Mouse (Mus musculus) urinary bladder, postnatal 4 days (tissue): Measurements from ENCODE around the gene Faf2.

ENCODE experiments used
- DNase-seq, 2 experiments: peaks; one replicate each; pipeline ENCODE4 v3.0.0; 2021 to 2022; ENCODE audit warnings: low spot score in 2 of 2

Faf2 gene

DNA sequence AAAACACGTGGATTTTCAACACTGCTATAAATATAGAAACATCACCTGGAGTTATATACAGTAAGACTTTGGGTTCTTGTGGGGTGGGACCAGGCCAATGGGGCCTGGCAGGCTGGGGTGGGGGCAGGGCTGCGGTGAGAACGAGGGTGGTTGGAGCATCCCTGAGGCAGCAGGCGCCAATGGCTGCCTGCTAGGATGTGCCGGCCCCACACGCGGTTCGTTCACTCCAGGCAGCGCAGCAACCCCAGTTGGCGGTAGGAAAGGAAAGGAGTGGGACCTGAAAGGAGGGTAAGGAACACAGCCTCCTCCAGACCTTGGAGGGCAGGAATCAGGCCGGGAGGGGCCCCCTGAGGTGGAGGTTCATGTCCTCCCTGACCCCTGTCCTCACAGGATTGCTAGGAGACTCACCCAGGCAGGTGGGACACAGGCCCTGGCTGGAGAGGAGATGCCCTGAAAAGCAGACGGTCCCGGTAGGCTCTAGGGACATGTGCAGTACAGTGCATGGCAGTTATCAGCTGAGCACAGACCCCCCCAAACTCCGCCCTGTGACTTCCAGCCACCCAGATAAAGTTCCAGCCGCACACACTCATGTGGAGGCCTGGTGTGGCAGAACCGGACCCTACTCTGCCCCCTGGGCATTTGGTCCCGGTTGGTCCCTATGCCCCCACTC lies 58.7 kb downstream of the Faf2 start:
- no peak for DNase-seq

DNA sequence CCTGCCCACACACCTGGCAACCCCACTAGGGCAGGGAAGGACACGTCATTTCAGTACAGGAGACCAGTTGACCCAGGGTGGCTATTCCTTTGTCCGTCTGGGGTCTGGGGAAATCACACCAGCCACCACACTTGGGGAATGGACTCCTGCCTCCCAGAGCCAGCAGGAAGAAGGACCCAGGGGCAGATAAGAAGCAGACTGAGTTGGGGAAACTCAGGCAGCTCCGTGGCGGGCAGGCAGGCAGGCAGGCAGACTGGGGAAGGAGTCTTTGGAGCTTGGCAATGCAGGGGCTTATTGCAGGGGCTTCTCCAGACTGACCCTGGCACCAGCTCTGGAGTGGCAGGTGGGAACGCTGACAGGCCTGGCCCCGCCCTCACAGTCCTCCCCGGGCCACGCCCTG lies 59.7 kb downstream of the Faf2 start:
- no peak for DNase-seq

DNA sequence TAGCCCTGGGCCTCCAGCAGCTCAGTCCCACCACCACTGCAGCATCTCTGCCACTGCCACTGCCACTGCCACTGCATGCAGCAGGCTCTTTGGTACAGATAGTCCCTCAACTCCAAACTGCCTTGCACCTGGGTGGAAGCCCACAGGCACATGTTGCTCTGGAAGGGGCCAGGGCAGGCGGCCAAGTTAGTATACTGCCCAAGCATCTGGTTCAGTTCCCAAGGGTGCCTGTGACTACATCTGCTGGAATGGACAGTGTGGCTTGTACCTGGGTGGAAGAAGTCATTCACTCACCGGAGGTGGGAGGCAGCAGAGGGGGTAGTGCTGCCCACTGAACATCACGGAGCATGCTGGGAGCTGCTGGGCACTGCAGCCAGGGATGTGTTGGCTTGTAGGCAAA lies 61.7 kb downstream of the Faf2 start:
- no peak for DNase-seq

DNA sequence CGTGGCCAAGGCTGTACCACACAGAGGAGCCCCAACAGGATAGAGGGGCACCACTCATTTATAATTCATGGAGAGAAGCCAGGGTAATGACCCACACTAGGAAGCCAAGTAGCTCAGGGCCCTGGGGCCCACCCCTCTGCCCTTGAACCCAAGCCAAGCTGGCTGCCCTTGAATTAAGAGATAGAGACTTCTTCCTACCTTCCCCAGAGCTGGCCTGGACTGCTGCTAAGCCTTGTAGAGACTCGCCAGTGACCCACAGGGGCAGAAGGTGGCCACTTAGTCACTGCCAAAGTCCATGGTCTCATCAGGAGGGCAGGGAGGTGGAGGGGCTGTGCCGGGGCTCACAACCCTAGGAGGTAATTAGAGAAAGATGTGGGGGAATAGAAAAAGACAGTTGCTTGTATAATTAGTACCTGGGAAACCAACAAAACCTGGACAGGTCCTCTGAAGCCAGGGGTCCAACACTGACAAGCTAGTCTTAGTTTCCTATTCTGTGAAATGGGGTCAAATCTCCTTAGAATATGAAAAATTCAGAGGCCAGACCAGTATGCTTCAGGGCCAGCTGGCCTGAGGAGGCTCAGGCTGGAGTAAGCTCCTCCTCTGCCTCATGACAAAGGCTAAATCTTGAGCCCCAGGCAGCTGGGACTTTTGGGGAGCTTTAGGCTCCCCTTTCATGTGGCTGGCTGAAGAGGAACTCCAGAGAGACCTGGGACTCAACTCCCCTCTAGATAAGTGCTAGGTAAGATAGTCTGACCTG lies 62.7 kb downstream of the Faf2 start:
- no peak for DNase-seq

DNA sequence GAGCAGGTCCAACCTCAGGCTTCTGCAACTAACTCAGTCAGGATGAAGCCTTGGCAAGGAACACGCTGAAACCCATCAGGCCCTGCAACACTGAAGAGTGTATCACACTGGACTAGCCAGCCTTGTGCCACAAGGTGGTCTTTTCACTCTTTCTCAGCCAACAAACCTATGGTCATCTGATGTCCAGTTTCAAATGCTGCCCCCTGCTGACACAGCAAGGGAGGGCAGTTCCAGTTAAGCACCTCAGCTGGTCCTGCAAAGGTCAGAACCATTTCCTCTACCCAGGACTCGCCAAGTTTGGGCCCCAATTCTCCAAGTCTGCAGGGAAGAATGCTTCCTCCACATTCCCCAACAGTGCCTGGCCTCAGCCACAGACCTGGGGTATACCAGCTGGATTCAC lies 63.6 kb downstream of the Faf2 start:
- no peak for DNase-seq

DNA sequence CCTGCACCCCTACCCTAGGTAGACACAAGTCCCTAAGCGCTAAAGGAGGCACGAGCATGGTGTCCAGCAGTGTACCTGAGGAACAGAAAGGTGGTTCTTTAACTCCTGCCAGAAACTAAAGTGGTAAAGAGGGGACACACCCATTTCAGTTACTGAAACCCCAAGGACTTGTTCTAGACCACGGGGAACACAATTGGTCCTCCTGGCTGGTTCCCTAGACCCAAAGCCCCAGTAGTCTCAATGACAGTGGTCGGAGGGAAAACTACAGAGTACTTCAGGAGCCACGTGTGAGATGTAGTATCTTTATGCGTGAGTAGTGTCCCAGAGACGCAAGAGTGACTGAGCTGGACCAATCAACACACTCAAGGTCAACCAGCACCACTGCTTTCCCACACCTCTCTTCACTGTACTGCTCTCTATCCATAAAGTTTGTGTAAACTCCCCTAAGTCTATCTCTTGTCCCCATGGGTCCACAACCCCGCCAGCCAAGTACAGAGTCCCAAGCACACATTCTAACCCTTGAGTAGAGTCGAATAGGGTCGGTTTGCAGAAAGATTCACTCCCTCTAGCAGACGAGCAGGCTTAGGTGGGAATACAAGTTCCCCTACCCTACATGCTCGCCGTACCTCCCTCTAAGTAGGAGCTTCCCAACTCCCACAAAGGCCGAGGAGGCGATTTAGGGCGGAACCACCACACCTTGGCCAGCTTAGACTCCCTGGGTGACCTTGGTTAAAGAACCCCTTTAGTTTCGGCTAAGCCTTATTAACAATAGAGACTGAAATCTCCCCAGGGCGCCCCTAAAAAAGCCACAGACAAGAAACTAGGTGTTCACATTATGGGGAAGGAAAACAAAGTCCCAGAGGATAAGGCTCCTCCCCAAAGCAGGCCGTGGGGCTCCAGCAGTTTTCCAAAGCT lies 64.8 kb downstream of the Faf2 start:
- no peak for DNase-seq

DNA sequence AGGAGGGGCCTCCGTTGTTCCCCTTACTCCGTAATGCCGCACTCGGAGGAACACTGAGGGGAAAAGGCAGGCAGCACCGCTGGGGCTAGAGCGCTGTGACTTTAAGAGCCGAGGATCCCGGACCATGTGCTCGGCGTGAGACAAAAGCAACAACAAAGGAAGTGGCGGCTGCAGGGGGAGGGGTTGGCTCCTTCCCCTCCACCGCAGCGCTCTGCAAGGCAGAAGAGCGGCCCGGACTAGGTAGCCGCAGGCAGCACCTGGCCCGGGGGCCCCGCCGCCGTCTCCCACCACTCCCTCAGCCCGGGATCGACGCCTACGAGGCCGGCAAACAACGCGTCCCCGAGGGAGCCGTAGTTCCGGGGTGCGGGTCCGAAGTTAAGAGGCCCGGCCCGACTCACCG lies 65.5 kb downstream of the Faf2 start:
- DNase-seq = peak; percentile 67 to 74

DNA sequence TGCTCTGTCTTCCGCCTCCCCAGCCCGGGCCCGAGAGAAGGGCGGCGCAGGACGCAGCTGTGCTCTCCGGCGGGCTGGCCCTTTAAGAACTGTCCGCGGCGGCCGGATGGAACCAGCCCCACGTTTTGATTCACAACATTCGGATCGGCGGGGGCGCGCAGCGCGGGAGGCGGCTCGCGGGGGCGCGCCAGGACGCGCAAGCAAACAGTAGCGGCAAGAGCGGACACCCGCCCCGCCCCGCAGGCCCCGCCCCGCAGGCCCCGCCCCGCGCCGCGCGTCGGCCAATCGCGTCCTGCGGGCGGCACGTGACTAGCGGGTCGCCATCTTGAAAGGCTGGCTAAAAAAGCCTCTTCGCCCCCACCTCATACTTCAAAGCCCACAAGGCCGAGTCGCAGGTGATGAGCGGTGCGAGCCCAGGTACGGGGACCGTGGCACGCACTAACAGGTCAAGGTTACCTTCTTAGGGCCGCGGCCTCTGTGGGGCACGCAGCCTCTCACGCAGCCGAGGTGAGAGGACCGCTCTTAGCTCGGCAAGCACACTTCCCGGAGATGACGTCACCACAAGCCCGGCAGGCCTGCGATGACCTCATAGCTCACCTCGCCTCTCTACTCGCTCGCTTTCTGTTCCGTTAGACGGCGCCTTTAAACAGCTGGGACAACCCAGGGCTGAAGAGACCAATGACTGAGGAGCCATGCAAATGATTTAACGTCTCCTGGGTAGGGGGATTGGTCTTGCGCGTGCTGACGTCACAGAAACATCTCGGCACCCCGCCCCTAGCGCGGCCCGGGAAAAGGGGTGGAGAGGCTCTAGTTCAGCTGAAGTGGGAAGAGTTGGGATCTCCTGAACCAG lies 66.2 kb downstream of the Faf2 start:
- DNase-seq = peak; percentile 97

DNA sequence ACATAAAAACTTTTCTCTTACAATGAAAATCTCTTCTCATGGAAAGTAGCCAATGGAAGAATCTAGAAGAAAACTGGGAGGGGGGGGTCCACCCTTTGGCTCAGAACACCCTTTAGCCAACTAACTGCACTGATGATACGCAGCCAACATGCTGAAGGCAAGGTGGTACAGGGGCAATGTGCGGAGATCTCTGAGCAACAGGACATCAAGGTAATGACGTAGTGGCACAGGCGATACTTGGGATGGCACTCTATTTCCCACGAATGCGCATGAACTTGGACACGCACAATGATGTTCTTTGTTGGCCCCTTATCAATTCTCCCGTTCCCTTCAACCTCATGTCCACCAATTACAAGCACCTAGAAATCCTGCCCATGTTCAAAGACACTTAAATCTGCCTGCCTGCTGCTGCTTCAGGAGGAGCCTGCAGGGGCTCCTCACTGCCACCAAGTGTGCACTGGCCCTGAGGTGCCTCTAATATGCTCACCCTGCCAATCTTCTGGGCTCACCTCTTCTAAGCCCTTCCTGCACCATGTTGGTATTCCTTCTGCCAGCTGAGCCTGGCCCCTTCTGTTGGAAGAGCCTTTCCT lies 68.7 kb downstream of the Faf2 start:
- no peak for DNase-seq

DNA sequence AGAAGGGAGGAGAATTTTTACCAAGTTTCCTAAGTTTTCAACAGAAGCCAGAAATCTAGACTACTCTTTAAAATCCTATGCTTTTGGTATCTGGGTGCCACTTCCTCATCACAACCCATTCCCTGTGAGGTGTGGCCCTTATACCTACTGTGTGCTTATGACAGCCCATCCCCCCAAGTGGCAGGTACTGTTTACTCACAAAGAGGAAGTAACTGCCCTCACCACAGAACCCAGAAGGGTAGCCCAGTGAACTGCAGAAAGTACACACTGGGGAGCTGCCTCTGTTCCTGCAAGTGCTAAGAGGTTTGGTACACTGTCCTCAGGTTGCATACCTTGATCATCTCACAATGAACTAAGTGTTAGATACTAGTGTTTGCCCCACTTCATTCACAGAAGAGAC lies 70.2 kb downstream of the Faf2 start:
- DNase-seq = no peak

DNA sequence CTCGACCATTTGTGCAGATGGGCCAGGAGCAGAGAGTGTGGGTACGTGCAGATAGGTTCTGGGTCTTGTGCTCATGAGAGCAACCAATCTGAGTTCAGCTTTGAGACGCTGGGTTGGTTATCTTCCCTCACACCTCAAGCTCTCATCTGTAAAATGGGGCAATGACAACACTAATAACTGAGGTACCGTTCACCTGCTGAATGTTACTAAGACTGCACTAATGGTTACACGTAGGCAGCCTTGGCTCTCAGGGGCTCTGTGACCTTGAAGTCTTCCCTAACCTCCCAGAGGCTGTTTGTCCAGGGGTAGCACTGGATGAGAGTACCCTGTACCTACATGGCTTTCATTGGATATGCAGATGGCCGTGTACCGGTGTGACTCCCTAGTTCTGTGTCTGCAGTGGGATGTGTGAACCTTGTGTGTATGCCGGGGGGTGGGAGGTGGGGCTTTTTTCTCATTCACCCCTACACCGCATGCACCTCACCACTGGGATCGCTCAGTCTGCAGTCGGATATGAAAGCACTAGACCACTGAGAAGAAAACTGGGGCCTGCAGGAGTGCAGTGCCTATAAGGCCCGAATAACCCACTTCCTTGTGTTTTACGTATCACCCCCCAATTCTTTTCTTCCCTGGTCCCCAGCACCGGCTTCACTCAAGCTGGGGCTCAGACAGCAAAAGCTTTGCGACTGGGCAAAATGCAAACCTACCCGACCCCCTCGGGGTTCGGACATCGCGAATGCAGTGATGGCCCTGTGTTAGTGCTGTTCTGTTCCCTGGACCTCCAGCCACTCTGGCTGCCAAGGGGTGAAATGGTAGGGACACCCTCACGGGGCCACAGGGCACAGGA lies 71.3 kb downstream of the Faf2 start:
- DNase-seq = no peak

DNA sequence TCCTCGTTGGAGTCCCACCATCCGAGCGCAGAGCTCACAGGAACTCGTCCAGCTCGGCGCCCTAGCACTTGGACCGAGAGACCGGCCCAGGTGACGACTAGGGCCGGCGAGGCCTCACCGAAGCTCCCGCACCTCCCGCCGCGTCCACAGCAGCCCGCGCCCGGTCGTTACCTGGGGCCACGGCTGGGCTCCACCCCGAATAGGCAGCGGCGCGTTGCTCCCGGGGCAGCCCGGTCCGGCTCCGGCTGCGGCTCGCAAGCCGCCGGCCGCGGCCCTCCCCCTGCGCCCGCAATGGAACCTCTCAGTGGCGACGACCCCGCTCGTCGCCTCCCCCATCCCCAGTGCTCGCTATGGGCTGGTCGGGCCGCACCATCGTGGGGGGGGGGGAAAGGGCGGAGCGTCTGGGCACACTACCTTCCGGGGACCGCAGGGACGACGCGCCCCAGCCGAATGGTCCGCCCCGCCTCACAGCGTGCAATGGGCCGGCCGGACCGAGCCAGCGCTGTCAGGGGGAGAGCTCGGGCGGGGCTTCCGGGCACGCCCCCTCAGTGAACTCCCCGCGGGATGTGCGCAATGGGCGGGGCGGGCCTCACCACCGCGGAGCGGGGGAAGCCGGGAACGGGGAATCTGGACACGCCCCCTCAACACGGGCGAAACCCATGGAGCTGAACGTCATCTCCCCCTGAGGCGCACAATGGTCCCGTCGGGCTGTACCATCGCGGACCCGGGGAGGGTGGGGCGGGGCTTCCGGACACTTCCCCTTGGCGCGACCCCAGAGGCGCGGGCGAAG lies 72.2 kb downstream of the Faf2 start, which contains the start of gene Rnf44:
Gene Rnf44, minus strand, starts transcription at position 350 of the 790 bp plus-strand sequence.
- peak; percentile 99 to 100 for DNase-seq

DNA sequence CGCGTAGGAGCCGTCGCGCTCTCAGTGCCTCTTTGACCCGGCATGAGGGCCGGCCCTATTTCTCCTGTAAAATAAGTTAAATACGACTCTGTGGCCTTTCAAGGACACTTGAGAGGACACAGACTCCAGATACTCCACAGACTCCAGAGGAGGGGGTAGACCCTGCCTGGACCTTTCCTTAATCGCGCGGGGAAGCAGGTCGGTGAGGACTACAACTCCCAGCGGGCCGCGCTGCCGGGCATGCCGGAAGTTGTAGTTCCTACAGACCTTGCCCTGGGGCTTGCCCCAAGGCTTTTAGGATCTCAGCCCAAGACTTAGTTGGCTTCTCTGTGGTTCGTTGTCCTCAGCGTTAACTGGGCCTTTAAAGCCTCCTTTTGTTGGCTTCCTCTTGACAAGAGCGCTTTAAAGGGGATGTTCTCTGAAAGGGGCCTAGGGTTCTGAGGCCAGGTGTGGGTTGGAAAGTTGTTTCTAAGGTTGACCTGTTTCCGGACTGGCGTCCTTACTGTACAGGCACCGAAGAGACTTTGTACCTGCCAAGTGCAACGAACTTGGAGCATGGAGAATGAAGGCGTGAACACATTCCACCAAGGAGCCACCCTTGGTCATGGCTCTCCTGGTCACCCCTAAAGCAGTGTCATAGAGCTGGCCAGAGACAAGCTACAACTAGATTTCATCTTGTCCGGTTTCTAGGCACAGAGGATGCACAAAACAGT lies 72.9 kb downstream of the Faf2 start:
- DNase-seq = peak in 1 of 2 experiments; percentile 86

DNA sequence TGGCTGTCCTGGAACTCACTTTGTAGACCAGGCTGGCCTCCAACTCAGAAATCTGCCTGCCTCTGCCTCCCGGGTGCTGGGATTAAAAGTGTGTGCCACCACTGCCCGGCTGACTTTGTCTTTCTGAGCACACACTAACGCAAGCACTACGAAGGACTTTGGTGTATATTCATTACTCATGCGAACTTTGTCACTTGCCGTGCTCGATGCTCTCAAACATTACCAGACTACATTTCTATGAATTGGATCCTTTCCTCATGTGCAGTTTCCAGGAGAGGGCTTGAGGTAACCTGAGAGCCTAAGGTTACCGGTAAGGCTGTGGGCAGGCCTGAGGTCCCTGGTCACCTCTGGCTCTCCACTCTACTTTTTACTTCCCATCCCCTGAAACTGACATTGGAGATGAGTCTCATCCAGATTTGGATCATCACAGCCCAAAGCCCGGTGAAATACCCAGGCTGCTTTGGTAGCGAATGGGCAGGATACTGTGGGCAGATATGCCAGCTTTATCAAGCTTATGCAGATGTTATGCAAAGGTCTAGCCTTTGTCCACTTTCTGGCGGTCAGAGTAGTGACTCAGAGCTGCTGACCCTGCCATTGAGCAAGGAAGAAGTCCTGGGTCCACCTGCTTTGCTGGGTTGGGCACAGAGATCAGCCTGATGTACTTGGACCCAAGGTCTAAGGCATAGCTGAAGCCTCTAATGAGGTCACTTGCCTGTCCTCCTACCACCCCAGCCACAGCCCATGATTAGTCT lies 74.1 kb downstream of the Faf2 start:
- no peak for DNase-seq

DNA sequence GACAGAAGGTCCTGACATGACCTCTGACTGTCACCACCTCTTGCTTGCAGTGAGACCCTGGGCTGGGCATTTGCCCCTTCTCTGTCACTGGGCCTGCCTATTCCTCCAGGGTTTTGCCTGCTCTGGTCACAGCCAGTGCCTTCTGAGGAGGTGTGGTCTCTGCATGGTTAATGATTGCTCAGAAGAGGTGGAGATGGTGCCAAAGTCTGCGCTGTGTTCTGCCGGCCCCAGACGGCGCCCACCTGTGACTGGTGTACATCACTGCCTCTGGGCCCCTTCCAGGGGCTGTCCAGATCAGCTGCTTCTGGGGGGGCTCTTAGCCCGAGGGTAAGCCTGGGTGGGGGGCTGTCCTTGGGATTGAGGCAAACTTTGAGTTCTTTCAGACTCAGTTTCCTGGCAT lies 79.7 kb downstream of the Faf2 start, which contains the start of gene Cdhr2:
Gene Cdhr2, plus strand, starts transcription at position 219 of the 400 bp plus-strand sequence.
- DNase-seq = no peak

DNA sequence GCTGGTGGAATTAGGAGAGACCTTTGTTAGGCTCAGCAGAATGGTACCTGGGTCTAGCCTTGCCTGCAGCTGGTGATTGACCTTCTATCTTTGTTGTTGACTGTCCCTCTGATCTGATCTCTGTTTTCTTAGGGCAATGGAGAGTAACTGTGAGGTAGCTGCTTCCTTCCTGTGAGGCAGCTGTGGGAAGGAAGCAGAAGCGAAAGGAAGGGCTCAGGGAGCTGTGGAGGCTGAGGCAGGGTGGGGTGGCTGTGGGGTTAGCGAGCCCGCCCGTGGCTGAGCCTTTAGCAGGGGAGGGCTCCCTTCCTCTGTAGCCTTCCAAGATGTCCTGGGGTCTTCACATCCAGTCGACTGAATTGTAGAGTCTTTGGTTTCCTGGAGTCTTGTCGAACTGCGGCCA lies 80.9 kb downstream of the Faf2 start:
- no peak for DNase-seq

DNA sequence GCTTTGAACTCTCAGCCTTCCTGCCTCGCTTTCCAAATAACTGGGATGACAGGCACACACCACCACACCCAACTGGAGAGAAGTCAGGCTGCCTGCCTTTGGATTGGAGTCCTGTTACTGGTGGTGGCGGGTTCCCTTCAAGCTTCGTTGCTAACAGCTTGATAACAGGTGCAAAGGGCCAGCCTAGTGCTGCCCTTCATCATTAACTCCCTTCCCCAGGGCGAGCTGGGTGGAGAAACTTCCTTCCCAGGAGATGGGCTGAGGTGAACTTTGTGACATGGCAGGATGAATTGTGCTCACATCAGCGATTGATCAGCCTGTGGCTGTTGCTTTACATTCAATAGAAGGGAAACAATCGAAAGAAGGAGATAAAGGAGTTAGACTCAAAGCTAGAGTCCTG lies 83.3 kb downstream of the Faf2 start:
- no peak for DNase-seq

DNA sequence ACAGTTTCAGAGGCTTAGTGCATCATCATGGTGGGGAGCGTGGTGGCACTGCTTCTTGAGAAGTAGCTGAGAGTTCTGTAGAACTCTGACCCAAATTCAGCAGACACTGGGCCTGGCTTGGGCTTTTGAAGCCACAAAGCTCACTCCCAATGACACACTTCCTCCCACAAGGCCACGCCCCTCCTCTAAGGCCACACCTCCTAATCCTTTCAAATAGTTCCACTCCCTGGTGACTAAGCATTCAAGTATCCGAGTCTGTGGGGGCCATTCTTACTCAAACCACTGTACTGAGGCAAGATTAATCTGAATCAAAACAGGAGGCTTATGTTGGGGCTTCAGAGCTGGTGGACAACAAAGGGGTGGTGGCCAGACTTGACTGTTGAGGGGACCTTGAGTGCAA lies 89.3 kb downstream of the Faf2 start:
- DNase-seq = no peak
